Mouse (Mus musculus): ENCODE results near the gene Jaml. TPM values are rescaled to one million over a fixed set of nuclear protein-coding genes. Genes with fewer than 3 reads are reported as not detected.
"Not testable (repeated sequence)": the region's sequence is repeated elsewhere in the genome, so short reads cannot be mapped to it uniquely, and the experiment has no call there.

Gene Jaml
- 0.32 and 0.59 TPM in 2 replicates for polyA plus RNA-seq (2012; rRNA removed)

DNA sequence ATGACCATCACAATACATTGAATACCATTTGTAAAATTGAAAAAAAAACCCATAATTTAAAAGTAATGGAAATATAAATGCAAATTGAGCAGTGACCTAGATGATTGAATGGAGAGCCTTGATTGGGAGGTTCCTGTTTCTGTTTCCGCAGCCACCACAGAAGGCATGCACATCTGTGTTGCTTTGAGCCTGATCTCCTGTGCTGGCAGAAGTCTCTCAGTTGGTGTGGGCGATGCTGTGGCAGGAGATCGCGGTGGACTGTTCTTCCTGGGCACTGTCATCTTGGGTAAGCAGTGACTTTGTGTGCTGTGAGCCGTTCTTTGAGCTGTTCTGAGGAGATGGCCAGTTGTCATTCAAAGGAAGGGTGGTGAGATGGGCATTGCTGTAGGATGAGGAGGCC lies at the start of gene Jaml:
Gene Jaml (plus strand): TSS at position 173 of the 400 bp plus-strand sequence.
- DNase-seq (ENCODE audit: extremely low spot score in 1 of 2, low spot score in 1 of 2), result no peak

DNA sequence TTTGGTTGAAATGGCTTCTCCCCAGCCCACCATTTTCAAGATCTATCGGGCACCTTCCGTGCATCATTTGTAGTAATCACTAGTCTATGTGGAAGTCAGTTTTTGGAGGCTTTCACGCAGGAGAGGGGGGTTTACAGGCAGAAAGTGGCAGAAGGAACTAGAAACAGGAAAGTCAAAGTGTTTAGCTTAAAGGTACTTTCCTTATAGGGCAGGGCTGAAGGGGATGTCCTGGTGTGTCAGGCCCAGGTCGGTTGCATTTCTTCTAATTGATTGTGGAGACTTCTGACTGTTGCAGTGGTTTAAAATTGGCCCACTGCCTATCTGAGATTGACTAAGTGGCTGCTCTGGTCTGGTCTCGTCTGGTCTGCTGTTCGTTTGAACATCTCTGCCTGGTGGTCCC lies 48.6 kb upstream of the Jaml start:
- no peak for DNase-seq (ENCODE audit: extremely low spot score in 1 of 2, low spot score in 1 of 2)

GRCm38 (mm10) chr9:45032261-45032660 lies 46.7 kb upstream of the Jaml start:
- no peak for DNase-seq (ENCODE audit: extremely low spot score in 1 of 2, low spot score in 1 of 2)

DNA sequence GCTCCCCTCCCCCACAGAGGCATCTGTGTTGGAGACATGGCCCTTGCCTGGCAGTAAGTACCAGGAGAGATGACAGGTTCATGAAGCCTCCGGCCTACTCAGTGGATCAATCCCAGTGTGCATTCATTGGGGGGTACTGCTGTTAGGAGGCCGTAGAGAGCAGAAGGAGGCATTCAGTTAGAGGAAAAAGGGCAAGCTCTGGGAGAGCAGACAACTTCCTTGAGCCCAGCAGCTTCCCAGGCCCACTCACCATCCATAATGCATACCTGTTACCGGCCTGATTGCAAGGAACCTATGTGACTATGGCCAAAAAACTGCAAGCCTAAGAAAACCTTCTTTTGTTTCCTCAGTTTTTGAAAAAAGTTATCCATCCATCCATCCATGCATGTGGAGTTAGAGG lies 44.5 kb upstream of the Jaml start:
- no peak for DNase-seq (ENCODE audit: extremely low spot score in 1 of 2, low spot score in 1 of 2)

DNA sequence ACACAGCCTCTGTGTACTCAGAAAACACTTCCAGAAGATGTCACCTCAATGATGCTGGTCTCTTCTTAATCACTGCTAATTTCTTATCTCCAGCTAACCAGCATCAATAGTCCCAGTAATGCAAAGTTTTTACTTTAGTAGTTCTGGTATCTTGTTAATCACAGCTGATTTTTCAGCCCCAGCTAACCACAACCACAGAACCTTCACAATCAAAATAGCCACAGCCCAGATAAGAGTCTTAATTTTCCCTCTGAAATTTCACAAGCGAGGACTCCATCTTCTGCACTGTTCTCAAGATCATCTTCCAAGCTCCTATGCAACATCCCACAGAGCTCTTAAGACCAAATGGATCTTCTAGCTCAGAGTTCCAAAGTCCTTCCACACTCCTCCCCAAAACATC lies 41.2 kb upstream of the Jaml start:
- not testable (repeated sequence) for DNase-seq (ENCODE audit: extremely low spot score in 1 of 2, low spot score in 1 of 2)

GRCm38 (mm10) chr9:45039499-45039898 lies 39.5 kb upstream of the Jaml start, which contains the start of gene Mpzl2:
TSS of gene Mpzl2 (plus strand) at chr9:45039799.
- no peak for DNase-seq (ENCODE audit: extremely low spot score in 1 of 2, low spot score in 1 of 2)

GRCm38 (mm10) chr9:45040066-45040845 lies 38.7 kb upstream of the Jaml start:
- no peak for DNase-seq (ENCODE audit: extremely low spot score in 1 of 2, low spot score in 1 of 2)

DNA sequence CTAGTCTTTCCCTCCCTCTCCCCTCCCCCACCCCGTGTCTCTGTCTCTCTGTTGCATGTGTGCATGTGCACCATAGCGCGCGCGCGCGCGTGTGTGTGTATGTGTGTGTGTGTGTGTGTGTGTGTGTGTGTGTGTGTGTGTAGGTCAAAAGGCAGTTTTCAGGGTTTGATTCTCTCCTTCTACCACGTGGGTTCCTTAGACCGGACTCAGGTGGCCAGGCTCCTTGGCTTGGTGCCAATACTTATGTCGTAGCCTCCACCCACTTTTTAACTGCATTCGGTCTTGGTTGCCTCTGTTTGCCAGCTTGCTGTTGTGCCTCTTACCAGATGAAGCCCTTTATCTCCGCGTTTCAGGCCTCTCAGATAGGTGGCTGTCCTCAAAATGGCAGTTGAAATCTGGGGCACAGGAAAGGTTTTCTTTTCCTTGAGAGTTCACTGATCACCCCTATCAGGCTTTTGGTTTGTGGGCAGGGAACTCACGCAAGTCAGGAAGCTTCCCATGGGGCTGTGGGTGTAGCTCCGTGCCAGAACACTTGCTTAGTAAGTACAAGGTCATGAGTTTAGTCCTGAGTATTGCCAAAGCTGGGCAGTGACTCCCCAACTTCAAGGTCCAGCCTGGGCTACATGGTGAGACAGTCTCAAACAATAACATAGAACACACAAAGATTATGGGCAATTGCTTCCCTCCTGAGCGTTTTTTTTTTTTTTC lies 37.7 kb upstream of the Jaml start:
- DNase-seq (ENCODE audit: extremely low spot score in 1 of 2, low spot score in 1 of 2), result no peak

- no peak for DNase-seq (ENCODE audit: extremely low spot score in 1 of 2, low spot score in 1 of 2)
These were observed 36.8 kb upstream of the Jaml start for GRCm38 (mm10) chr9:45042056-45042720.

GRCm38 (mm10) chr9:45042947-45043346 lies 36.0 kb upstream of the Jaml start:
- no peak for DNase-seq (ENCODE audit: extremely low spot score in 1 of 2, low spot score in 1 of 2)

DNA sequence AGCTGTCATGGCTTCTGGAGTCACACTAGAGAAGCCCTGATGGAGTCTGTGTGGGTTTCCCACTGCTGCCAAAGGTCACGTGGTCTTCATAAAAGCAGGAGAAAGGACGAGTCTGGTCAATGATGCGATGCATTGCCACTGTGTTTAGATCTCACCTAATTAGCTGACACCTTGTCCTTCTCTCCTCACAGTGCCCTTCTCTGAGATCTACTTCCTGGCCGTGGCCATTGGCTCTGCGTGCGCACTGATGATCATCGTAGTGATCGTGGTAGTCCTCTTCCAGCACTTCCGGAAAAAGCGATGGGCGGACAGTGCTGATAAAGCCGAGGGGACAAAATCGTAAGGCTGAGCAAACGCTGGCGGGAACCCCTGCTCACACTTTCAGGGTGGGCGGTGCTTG lies 32.0 kb upstream of the Jaml start:
- DNase-seq (ENCODE audit: extremely low spot score in 1 of 2, low spot score in 1 of 2), result no peak

GRCm38 (mm10) chr9:45048511-45048910 lies 30.5 kb upstream of the Jaml start:
- peak in 1 of 2 experiments; percentile 60 for DNase-seq (ENCODE audit: extremely low spot score in 1 of 2, low spot score in 1 of 2)

GRCm38 (mm10) chr9:45049731-45050130 lies 29.3 kb upstream of the Jaml start:
- DNase-seq (ENCODE audit: extremely low spot score in 1 of 2, low spot score in 1 of 2), result no peak

DNA sequence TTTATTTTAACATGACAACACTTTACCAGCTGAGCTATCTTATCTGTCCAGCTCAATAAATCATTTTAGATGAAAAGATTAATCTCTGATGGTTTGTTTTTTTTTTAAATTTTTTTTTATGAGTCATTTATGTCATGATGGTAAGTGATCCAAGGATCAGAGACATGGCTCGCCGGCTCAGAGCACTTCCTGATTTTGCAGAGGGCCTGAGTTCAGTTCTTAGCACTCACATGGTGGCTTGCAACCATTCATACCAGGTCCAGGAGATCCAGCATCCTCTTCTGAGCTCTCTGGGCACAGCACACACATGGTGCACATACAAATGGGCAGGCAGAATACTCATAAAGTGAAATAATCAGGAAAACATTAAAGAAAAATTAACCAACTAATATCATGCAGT lies 28.7 kb upstream of the Jaml start:
- no peak for DNase-seq (ENCODE audit: extremely low spot score in 1 of 2, low spot score in 1 of 2)

- peak; percentile 76 to 88 for DNase-seq (ENCODE audit: extremely low spot score in 1 of 2, low spot score in 1 of 2)
These were observed 23.8 kb upstream of the Jaml start, which contains the start of gene Mpzl3 for GRCm38 (mm10) chr9:45055082-45055713. TSS of gene Mpzl3 (plus strand) at chr9:45055186.

DNA sequence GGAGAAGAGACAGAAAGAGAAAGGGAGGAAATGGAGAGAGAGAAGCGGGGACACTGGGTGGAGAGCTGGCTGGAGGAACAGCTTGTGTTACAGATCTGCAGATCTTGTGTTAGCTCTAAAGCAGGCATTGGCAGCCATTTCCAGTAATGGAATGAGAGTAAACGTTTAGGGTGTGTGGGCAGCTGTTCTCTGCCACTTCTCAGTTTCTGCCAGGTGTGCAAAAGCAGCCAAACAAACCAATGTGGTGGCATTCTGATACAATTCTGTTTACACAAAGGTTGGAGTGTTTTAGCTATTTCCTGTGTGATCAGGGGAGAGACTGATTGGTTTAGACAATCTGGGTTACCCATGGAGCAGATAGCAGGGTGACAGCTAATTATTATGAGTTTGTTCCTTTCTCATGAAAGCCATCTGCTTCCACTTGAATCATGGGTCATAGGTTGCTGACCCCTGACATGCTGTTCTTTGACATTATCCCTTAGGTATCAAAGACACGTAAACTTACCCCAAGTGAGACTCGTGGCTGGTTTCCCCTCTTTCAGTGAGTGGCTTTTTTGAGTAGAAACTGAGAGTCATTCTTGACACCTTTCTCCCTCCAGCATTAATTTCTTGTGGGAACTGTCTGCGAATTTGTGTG lies 20.6 kb upstream of the Jaml start:
- no peak for DNase-seq (ENCODE audit: extremely low spot score in 1 of 2, low spot score in 1 of 2)

GRCm38 (mm10) chr9:45060151-45060550 lies 18.8 kb upstream of the Jaml start:
- DNase-seq (ENCODE audit: extremely low spot score in 1 of 2, low spot score in 1 of 2), result no peak

- DNase-seq (ENCODE audit: extremely low spot score in 1 of 2, low spot score in 1 of 2), result no peak
These were observed 16.3 kb upstream of the Jaml start for GRCm38 (mm10) chr9:45062677-45063076.

DNA sequence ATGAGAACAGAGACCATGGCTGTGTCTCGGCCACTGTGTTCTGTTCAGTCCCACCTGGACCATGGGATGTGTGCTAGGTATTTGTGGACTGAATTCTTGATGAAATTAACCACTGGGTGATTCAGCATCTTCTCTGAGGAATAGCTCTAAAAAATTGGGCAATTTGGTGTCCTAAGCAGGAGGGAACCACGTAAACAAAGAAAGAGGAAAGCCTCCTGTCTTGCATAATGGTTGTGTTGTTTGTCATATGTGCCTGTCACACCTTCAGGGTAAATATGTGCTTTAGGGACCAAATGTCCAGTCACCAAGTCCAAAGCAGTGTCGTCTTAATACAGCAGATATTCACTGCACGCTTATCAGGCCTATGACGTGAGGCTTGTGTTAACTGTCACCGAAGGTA lies 14.6 kb upstream of the Jaml start:
- no peak for DNase-seq (ENCODE audit: extremely low spot score in 1 of 2, low spot score in 1 of 2)

DNA sequence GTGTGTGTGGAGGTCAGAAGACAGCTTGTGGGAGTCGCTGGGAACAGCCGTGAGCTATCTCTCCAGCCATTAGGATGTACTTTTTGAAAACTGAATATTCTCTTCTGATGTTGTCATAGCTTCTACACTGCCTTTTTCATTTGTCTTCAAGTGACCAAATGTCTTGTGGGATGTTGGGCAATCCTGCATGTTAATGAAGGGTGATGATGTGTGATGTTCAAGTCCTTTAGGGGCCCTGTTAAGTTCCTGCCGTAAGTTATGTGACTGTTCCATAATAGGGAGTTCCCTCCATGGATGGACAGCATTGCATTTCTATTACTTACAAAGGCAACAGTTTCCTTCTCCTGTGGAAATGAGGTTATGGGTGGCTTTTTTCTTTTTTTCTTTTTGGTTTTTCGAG lies 12.2 kb upstream of the Jaml start:
- DNase-seq (ENCODE audit: extremely low spot score in 1 of 2, low spot score in 1 of 2), result no peak
